Mouse (Mus musculus) lung, postnatal 0 days (tissue): Measurements from ENCODE around the gene Irf8.

Experiments
- CTCF ChIP-seq: IDR thresholded peaks from 2 replicates; pipeline ENCODE4 v1.5.1; 2016; ENCODE audit warnings: antibody characterized with exemption, mild to moderate bottlenecking
- EP300 ChIP-seq: IDR thresholded peaks from 2 replicates; pipeline ENCODE4 v1.6.1; 2016; ENCODE audit warnings: antibody characterized with exemption, mild to moderate bottlenecking, control low read depth

DNA sequence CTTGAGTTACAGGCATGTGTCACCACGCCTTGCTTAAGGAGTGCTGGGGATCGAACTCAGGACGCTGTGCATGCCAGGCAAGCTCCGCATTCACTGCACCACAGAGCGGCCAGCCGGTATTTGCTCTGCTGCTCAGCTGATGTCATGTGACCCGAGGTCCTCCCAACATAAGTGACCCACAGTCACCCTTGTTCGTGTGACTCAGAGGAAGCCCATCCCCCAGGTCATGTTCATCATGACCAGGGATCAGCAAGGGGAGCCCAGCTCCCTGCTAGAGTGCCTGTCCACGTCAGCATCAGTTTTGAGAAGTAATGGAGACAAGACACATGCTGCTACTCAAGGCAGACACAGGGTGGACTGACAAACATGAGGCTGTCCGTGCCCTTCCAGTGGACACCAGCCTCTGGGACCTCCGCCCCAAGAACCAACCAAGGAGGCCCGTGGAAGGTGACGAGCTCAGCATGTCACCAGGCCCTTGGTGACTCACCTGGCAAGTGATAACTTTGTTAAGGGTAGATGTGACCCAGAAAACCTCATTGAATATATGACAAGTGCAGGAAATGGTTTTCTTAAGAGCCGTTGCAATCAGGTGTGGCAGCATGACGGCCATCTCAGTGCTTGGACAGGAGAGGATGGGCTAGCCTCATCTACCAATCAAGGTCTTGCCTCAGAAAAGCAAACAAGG lies 20.0 kb upstream of the Irf8 start:
- TF ChIP-seq EP300 (no peak), CTCF (no peak)
